Mouse (Mus musculus) MN1 (cell line): ENCODE measurements around the gene Zbtb46.
A peak's percentile ranks its signal among the peaks of the same experiment; 100 is the strongest.

Experiments used
- DNase-seq: peaks from one replicate; pipeline ENCODE4 v3.0.0-alpha.2; 2016; ENCODE audit warnings: low spot score

The Zbtb46 gene

DNA sequence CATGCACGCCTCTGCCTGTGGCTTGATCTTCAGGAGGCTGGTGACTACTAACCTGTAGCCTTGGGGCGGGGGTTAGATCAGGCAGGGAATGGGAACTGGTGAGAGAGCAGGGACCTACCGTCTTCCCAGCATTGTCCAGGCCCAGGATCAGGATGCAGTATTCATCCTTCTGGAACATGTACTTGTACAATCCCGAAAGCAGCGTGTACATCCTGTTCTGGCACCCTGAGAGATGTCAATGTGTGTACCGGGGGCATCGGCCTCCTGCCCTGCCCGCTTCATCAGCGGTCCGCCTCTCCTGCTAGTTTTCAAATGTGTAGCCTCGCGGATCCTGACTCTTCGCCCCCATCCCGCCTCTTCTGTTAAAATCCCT is 94.8 kb downstream of the Zbtb46 start:
- peak; percentile 14 for DNase-seq

- no peak for DNase-seq
These were observed 95.3 kb downstream of the Zbtb46 start for GRCm38 (mm10) chr2:181363946-181364345.

DNA sequence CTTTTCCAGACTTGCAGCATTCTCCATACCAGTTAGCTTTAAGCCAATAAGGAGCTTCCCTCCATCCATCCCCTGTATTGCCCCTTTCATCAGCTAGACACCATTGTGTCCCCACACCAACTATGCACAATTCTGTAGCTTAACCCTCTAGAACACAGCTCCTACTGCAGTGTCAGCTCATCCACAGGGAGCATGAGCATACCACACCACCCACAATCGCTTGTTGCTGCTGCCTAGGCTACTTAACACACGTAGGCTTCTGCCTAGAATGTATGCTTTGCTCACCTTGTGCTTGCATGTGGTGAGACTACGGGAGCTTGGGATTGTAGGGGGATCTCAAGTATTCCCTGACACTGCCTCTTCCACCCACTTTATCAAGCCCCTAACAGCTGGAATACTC is 102.4 kb downstream of the Zbtb46 start:
- DNase-seq, result no peak

GRCm38 (mm10) chr2:181342766-181343165 is 116.5 kb downstream of the Zbtb46 start:
- no peak for DNase-seq

- no peak for DNase-seq
These were observed 118.8 kb downstream of the Zbtb46 start for GRCm38 (mm10) chr2:181340426-181340825.
